Comparison of ENCODE assay signal across 8 mouse cellular contexts in genomic region chr11:90002231-90002986, GRCm38 (mm10). TPM values are rescaled to one million over a fixed set of nuclear protein-coding genes. Genes with fewer than 3 reads are reported as not detected.
A peak's percentile ranks its signal among the peaks of the same experiment; 100 is the strongest.
DNase-seq lines count a peak whose midpoint lies in the region; ATAC-seq lines count a peak whose summit lies in the region.

Pctp (minus strand) TSS chr11:90002894.

- DNase-seq in ES-CJ7 (ENCODE audit: low read depth, low spot score), result peak; percentile 81
- DNase-seq in c-Kit-positive CD71-positive TER-119-negative erythroid progenitor cells, embryonic 14.5 days (ENCODE audit: low read depth), result peak; percentile 80
- peak; percentile 89 for DNase-seq in forebrain, embryonic 11.5 days (ENCODE audit: low spot score)
- DNase-seq in kidney, postnatal 25 days, result peak; percentile 95 to 98
- peak; percentile 72 for DNase-seq in thymus, postnatal 0 days (ENCODE audit: low spot score)

- H3K4me3 ChIP-seq in forebrain, embryonic 11.5 days (ENCODE audit: low read depth, low read length), result peak within 1 kb of the TSS; percentile 44
- H3K4me3 ChIP-seq in heart, embryonic 16.5 days (ENCODE audit: low read length), result peak within 1 kb of the TSS; percentile 85
- H3K4me3 ChIP-seq in lung, embryonic 15.5 days, result peak within 1 kb of the TSS; percentile 53

- H3K4me1 ChIP-seq in forebrain, embryonic 11.5 days (replicated peaks; ENCODE audit: control insufficient read depth, insufficient read depth, low read length), result no peaks in the 10 kb centered on the region; the same call in 1 of the 2 replicates
- H3K4me1 ChIP-seq in heart, embryonic 16.5 days (ENCODE audit: control insufficient read depth, insufficient read depth, low read length), result peaks cover 7% of the 10 kb centered on the region; the same call in 1 of the 2 replicates
- H3K4me1 ChIP-seq in lung, embryonic 15.5 days, result peaks cover 10% of the 10 kb centered on the region

- no peaks in the 10 kb centered on the region for H3K27me3 ChIP-seq in forebrain, embryonic 11.5 days (ENCODE audit: control insufficient read depth, insufficient read depth, low read length)
- H3K27me3 ChIP-seq in heart, embryonic 16.5 days (ENCODE audit: control insufficient read depth, insufficient read depth, low read length), result no peaks in the 10 kb centered on the region
- H3K27me3 ChIP-seq in lung, embryonic 15.5 days, result no peaks in the 10 kb centered on the region

- H3K36me3 ChIP-seq in forebrain, embryonic 11.5 days (ENCODE audit: control insufficient read depth, insufficient read depth, low read length), result no peaks in the 10 kb centered on the region
- no peaks in the 10 kb centered on the region for H3K36me3 ChIP-seq in heart, embryonic 16.5 days (ENCODE audit: control insufficient read depth, insufficient read depth)
- H3K36me3 ChIP-seq in lung, embryonic 15.5 days, result no peaks in the 10 kb centered on the region

- no peaks in the 10 kb centered on the region for H3K9me3 ChIP-seq in forebrain, embryonic 11.5 days (ENCODE audit: control insufficient read depth, low read length)
- H3K9me3 ChIP-seq in heart, embryonic 16.5 days (replicated peaks; ENCODE audit: control insufficient read depth, low read length), result no peaks in the 10 kb centered on the region
- H3K9me3 ChIP-seq in lung, embryonic 15.5 days, result no peaks in the 10 kb centered on the region

- WGBS in forebrain, embryonic 11.5 days, result 16% methylated on average over 35 of the region's 35 CpGs
- WGBS in heart, embryonic 16.5 days, result 11% methylated on average over 35 of the region's 35 CpGs
- 8% methylated on average over 35 of the region's 35 CpGs for WGBS in lung, embryonic 15.5 days

- no peak within 1 kb of the TSS for H3K27ac ChIP-seq in forebrain, embryonic 11.5 days (ENCODE audit: low read depth, low read length)
- peak within 1 kb of the TSS; percentile 63 for H3K27ac ChIP-seq in heart, embryonic 16.5 days (ENCODE audit: low read length)
- H3K27ac ChIP-seq in lung, embryonic 15.5 days, result peak within 1 kb of the TSS; percentile 44; the same call in 1 of the 2 replicates

- H3K4me2 ChIP-seq in forebrain, embryonic 11.5 days (ENCODE audit: low read depth, low read length, severe bottlenecking), result peak within 1 kb of the TSS; percentile 72
- H3K4me2 ChIP-seq in heart, embryonic 16.5 days (ENCODE audit: low read depth, low read length), result peak within 1 kb of the TSS; percentile 95
- H3K4me2 ChIP-seq in lung, embryonic 15.5 days, result peak within 1 kb of the TSS; percentile 73

- H3K9ac ChIP-seq in forebrain, embryonic 11.5 days (ENCODE audit: low read length), result peak within 1 kb of the TSS; percentile 60
- H3K9ac ChIP-seq in heart, embryonic 16.5 days (ENCODE audit: low read length), result peak within 1 kb of the TSS; percentile 89
- peak within 1 kb of the TSS; percentile 51 for H3K9ac ChIP-seq in lung, embryonic 15.5 days

- peak; percentile 96 for ATAC-seq in forebrain, embryonic 11.5 days (replicated peaks; ENCODE audit: low FRiP score)
- ATAC-seq in heart, embryonic 16.5 days (replicated peaks; ENCODE audit: extremely low read depth, insufficient read depth, low FRiP score), result peak; percentile 99
- ATAC-seq in lung, embryonic 15.5 days (ENCODE audit: borderline replicate concordance, extremely low read depth, low FRiP score, low TSS enrichment), result peak; percentile 92
- peak; percentile 97 for ATAC-seq in neutrophil, adult 5-6 weeks (ENCODE audit: extremely low read depth, insufficient number of reproducible peaks, low FRiP score, poor library complexity, severe bottlenecking)

RNA-seq across cellular contexts. Expression of gene Pctp, which starts in this region (rescaled TPM):
- 9.2 and 10.2 TPM in 2 replicates for polyA plus RNA-seq in forebrain, embryonic 11.5 days (2014; fragmentation: Nextera tagmentation; extraction: Ambion mirVana)
- 7.3 and 8.3 TPM in 2 replicates for polyA plus RNA-seq in heart, embryonic 16.5 days (2015; fragmentation: Nextera tagmentation; extraction: Ambion mirVana)
- 10.8 and 11.6 TPM in 2 replicates for polyA plus RNA-seq in lung, embryonic 15.5 days (2015; fragmentation: Nextera tagmentation; extraction: Ambion mirVana)
- 13.0 and 15.1 TPM in 2 replicates for total RNA-seq in neutrophil, adult 5-6 weeks (2017)
- polyA plus RNA-seq in thymus, postnatal 0 days (2015; fragmentation: Nextera tagmentation; extraction: Ambion mirVana), result 5.0 and 5.1 TPM in 2 replicates
